Mouse (Mus musculus) spleen, adult 2 months (tissue): ENCODE results near the gene Ankrd39. TPM values are rescaled to one million over a fixed set of nuclear protein-coding genes. Genes with fewer than 3 reads are reported as not detected.

Experiments
- DNase-seq, 2 experiments: peaks; one replicate each; pipeline versions ENCODE4 v3.0.0 to v3.0.0-alpha.2; 2012 to 2021; ENCODE audit warnings: low spot score in 2 of 2, low read depth in 1 of 2
- H3K27ac ChIP-seq: fragments of 200-500 bp; 2 replicates; pipeline ENCODE4 v1.5.1; 2012; ENCODE audit warnings: low read length, inconsistent platforms; ENCODE audit not compliant: insufficient read depth
- H3K27me3 ChIP-seq: fragments of 200-500 bp; 2 replicates; pipeline ENCODE4 v1.6.1; 2012; ENCODE audit warnings: mild to moderate bottlenecking, moderate library complexity, low read length, inconsistent platforms; ENCODE audit not compliant: control insufficient read depth, insufficient read depth
- H3K36me3 ChIP-seq: fragments of 200-500 bp; 2 replicates; pipeline ENCODE4 v1.6.1; 2012; ENCODE audit warnings: mild to moderate bottlenecking, low read length, inconsistent platforms; ENCODE audit not compliant: control insufficient read depth, insufficient read depth
- H3K4me1 ChIP-seq: fragments of 200-500 bp; 2 replicates; pipeline ENCODE4 v1.6.1; 2011; ENCODE audit warnings: inconsistent platforms; ENCODE audit not compliant: control insufficient read depth, insufficient read depth, insufficient read length
- H3K4me3 ChIP-seq: fragments of 200-500 bp; 2 replicates; pipeline ENCODE4 v1.5.1; 2011; ENCODE audit warnings: mild to moderate bottlenecking, inconsistent platforms; ENCODE audit not compliant: insufficient read depth, insufficient read length; ENCODE audit errors: extremely low read depth
- CTCF ChIP-seq: fragments of 200-500 bp; IDR thresholded peaks from 2 replicates; pipeline ENCODE4 v1.5.1; 2011; ENCODE audit warnings: mild to moderate bottlenecking, inconsistent platforms; ENCODE audit not compliant: insufficient read depth, insufficient read length, insufficient replicate concordance; ENCODE audit errors: extremely low read depth
- POLR2A ChIP-seq: fragments of 200-500 bp; IDR thresholded peaks from 2 replicates; pipeline ENCODE4 v1.6.1; 2011; ENCODE audit warnings: low read depth, low read length, inconsistent platforms
- WGBS: fragments of 180-500 bp; shearing (Covaris S2); methylation state at CpG from one replicate; pipeline ENCODE4 v1.1.7; 2018; 5-methylcytosine and 5-hydroxymethylcytosine counted together
- polyA plus RNA-seq: library from polyadenylated mRNA; depleted of rRNA; stranded (reverse); fragments of >200 nt; gene quantifications from 2 replicates; pipeline ENCODE4 v1.2.3, GENCODE M21; 2012

The Ankrd39 gene
- polyA plus RNA-seq, 1 experiment: 22.2 TPM

GRCm38 (mm10) chr1:36588476-36589450 is 41.5 kb upstream of the Ankrd39 start:
- no peaks in the 10 kb centered on the region for H3K36me3 ChIP-seq
- H3K27ac ChIP-seq: peak overlapping the region; percentile 35
- H3K27me3 ChIP-seq: no peaks in the 10 kb centered on the region
- H3K4me1 ChIP-seq: peaks cover 11% of the 10 kb centered on the region; the same call in 1 of the 2 replicates
- no peak for DNase-seq
- H3K4me3 ChIP-seq: no peak overlapping the region
- no peak for TF ChIP-seq CTCF
- TF ChIP-seq POLR2A: no peak
- WGBS: 76% methylated on average over 13 of the region's 13 CpGs

GRCm38 (mm10) chr1:36587860-36588259 is 40.6 kb upstream of the Ankrd39 start:
- WGBS: 78% methylated on average over 6 of the region's 6 CpGs
- TF ChIP-seq CTCF (no peak), POLR2A (no peak)
- no peak for DNase-seq
- Histone ChIP-seq H3K4me3 (no peak overlapping the region), H3K27me3 (no peaks in the 10 kb centered on the region), H3K4me1 (peaks cover 11% of the 10 kb centered on the region; the same call in 1 of the 2 replicates), H3K27ac (no peak overlapping the region), H3K36me3 (no peaks in the 10 kb centered on the region)

GRCm38 (mm10) chr1:36586288-36586687 is 39.0 kb upstream of the Ankrd39 start:
- DNase-seq: no peak
- TF ChIP-seq POLR2A: no peak
- no peak for TF ChIP-seq CTCF
- H3K4me3 ChIP-seq: no peak overlapping the region
- no peaks in the 10 kb centered on the region for H3K27me3 ChIP-seq
- H3K4me1 ChIP-seq: peaks cover 7% of the 10 kb centered on the region; the same call in 1 of the 2 replicates
- 86% methylated on average over 4 of the region's 4 CpGs for WGBS
- no peak overlapping the region for H3K27ac ChIP-seq
- no peaks in the 10 kb centered on the region for H3K36me3 ChIP-seq

- Histone ChIP-seq H3K27me3 (no peaks in the 10 kb centered on the region), H3K4me3 (no peak overlapping the region), H3K4me1 (peaks cover 4% of the 10 kb centered on the region; the same call in 1 of the 2 replicates), H3K36me3 (no peaks in the 10 kb centered on the region), H3K27ac (no peak overlapping the region)
- DNase-seq: no peak
- 81% methylated on average over 8 of the region's 8 CpGs for WGBS
- TF ChIP-seq CTCF (no peak), POLR2A (no peak)
Measured at GRCm38 (mm10) chr1:36583408-36584116, 36.3 kb upstream of the Ankrd39 start.

GRCm38 (mm10) chr1:36582211-36582610 is 35.0 kb upstream of the Ankrd39 start:
- Histone ChIP-seq H3K4me3 (no peak overlapping the region), H3K36me3 (no peaks in the 10 kb centered on the region), H3K27ac (no peak overlapping the region), H3K4me1 (peaks cover 4% of the 10 kb centered on the region; the same call in 1 of the 2 replicates), H3K27me3 (no peaks in the 10 kb centered on the region)
- WGBS: 79% methylated on average over 8 of the region's 8 CpGs
- DNase-seq: no peak
- TF ChIP-seq CTCF (no peak), POLR2A (no peak)

GRCm38 (mm10) chr1:36581260-36581659 is 34.0 kb upstream of the Ankrd39 start:
- TF ChIP-seq POLR2A: no peak
- no peak for TF ChIP-seq CTCF
- H3K27me3 ChIP-seq: no peaks in the 10 kb centered on the region

More at GRCm38 (mm10) chr1:36581260-36581659, 34.0 kb upstream of the Ankrd39 start:
- Histone ChIP-seq H3K4me3 (no peak overlapping the region), H3K4me1 (peaks cover 4% of the 10 kb centered on the region; the same call in 1 of the 2 replicates), H3K36me3 (no peaks in the 10 kb centered on the region), H3K27ac (no peak overlapping the region)
- no peak for DNase-seq
- WGBS: 89% methylated on average over 5 of the region's 5 CpGs
